Mouse (Mus musculus): ENCODE results near the gene Actg1.
"Not testable (repeated sequence)": the region's sequence is repeated elsewhere in the genome, so short reads cannot be mapped to it uniquely, and the experiment has no call there.

The Actg1 gene

DNA sequence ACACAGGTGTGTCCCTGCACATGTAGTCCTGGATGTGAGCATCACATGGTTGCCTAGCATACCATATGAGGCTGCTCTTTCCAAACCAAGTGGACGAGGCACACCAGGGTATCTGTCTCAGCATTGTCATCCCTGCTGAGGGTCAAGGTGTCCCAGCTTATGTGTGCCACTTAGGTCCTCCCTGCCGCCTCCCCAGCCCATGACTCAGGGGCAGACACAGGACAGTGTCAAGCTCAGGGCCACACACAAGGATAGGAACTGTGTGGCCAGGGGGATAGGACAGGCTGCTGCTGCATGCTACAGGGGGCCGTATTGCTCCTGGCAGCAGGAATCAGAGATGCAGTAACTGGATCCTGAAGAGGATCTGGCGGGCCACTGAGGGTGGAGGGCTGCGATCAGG, 12.4 kb upstream of the Actg1 start:
- DNase-seq (ENCODE audit: low read depth), result no peak

DNA sequence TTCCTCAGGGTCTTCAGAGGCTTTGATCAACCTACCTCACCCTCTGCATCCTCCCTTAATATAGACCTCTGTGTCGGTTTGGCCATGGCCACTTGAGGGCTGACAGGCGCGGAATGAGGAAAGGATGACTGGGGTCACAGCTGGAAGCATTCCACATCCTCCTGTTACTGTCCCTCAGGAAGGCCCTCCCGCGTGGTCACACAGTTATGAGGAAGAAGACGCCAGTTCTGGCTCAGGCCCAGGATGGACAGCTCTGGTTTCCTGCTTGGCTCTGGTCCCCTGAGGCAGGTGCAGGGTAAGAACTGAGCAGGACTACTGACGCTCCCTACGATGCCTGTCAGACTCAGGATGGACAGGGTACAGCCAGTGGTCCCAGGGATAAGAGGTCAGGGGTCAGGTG, 11.7 kb upstream of the Actg1 start:
- DNase-seq (ENCODE audit: low read depth), result no peak

- DNase-seq (ENCODE audit: low read depth), result no peak
Observed at GRCm38 (mm10) chr11:120359391-120359790, 11.0 kb upstream of the Actg1 start.

DNA sequence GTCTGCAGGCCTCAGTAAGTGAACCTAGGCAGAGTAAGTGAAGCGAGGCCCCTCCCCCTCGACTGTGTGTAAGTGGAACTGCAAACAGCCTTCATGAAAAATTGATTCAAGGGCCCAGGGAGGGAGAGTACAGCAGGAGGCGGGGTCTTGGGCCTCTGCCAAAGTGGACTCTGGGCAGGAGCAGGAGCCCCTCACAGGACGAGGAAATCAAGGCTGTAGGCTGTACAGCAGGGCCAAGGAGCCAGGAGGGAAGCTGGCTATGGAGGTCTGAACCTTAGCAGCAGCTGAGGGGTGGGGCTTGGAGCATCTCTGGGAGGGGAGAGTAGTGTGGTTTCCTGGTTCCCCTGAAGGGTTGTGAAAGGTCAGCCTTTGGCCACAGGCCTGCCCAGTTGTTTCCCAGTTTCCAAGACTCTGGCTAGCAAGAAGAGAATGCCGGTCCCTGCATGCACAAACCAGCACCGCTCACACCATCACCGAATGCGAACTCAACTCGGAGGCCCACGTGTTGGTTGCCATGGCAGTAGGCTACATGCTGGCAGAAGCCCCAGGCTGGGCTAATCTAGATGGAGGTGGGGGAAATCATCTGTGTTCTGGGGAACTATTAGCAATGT, 9.6 kb upstream of the Actg1 start:
- DNase-seq (ENCODE audit: low read depth), result no peak

DNA sequence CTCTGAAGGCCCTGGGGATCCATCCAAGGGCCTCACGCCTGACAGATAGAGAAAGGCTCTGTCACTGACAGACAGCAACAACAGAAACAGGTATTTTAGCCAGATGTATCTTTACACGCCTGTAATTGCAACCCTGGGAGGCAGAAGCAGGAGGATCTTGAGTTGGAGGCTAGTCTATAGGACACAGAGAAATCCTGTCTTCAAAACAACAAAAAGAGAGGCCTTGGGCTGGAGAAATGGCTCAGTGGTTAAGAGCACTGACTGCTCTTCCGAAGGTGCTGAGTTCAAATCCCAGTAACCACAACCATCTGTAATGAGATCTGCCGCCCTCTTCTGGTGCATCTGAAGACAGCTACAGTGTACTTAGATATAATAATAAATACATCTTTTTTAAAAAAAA, 8.6 kb upstream of the Actg1 start:
- no peak for DNase-seq (ENCODE audit: low read depth)

DNA sequence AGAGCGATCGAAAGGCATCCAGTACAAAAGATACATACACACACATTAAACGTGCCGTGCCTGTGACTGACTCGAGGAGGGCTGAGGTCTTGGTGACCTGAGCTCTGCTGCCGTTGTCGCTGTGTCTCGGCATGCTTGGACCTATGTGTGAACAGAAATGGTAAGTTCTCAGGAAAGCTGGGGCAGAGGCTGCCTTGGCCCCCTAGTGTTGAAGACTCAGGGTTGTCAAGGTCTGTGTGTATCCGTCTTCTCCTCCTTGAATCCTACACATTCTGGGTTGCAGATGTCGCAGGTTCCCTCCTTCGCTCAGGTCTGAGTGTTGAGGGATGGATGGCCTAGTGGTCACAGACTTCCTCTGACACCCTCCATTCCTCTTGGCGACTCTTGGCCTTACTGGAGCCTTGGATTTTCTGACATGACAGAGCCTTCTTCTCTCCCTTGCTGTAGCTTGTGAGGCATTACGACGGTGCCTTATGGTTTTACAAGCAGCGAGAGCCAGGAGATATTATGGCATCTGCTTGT, 8.0 kb upstream of the Actg1 start:
- DNase-seq (ENCODE audit: low read depth), result no peak

- DNase-seq (ENCODE audit: low read depth), result no peak
Observed at GRCm38 (mm10) chr11:120355277-120356039, 7.1 kb upstream of the Actg1 start.

- peak; percentile 55 for DNase-seq (ENCODE audit: low read depth)
Observed at GRCm38 (mm10) chr11:120354304-120355276, 6.2 kb upstream of the Actg1 start.

DNA sequence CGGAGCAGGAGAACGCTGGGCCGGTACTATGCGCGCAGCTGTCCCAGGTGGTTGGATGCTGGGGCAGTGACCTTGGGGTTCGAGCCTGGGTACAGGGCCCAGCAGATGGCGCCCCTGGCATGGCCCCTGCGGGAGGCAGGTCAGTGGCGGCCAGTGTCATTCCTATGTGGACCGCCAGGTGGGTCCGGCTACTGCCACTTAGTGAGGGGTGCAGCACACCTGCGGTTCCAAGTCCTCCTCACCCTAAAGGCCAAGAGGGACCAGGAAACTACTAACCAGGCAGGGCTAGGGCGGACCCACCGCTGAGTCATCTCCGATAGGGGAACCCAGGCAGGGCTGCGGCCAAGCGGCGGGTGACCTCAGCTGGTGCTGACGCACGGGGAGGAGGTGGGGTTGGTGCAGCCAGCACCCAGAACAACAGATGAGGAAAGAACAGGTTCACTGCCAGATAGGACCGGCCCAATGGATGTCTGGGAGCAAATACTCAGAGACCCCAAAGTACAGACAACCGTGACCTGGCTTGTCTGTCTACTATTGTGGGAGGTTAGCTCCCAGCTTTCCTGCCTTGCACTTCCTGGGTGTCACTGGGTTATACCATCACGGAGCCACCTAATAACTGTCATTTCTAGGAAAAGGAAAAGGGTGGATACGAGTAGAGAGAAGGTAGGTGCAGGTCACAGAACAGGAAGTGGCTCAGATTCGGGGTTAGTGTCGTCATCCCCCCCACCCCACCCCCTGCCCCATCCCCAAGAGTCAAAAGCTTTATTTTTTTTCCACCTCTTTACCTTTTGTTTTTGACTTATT, 5.4 kb upstream of the Actg1 start:
- peak; percentile 85 for DNase-seq (ENCODE audit: low read depth)

- peak; percentile 57 for DNase-seq (ENCODE audit: low read depth)
Observed at GRCm38 (mm10) chr11:120352571-120353290, 4.4 kb upstream of the Actg1 start.

GRCm38 (mm10) chr11:120352093-120352350, 3.7 kb upstream of the Actg1 start:
- DNase-seq (ENCODE audit: low read depth), result not testable (repeated sequence)

GRCm38 (mm10) chr11:120351250-120352092, 3.1 kb upstream of the Actg1 start:
- no peak for DNase-seq (ENCODE audit: low read depth)

GRCm38 (mm10) chr11:120350711-120351110, 2.4 kb upstream of the Actg1 start:
- no peak for DNase-seq (ENCODE audit: low read depth)

- peak; percentile 83 for DNase-seq (ENCODE audit: low read depth)
Observed at GRCm38 (mm10) chr11:120349986-120350702, 1.8 kb upstream of the Actg1 start.

GRCm38 (mm10) chr11:120349371-120349985, 1.1 kb upstream of the Actg1 start:
- DNase-seq (ENCODE audit: low read depth), result no peak

DNA sequence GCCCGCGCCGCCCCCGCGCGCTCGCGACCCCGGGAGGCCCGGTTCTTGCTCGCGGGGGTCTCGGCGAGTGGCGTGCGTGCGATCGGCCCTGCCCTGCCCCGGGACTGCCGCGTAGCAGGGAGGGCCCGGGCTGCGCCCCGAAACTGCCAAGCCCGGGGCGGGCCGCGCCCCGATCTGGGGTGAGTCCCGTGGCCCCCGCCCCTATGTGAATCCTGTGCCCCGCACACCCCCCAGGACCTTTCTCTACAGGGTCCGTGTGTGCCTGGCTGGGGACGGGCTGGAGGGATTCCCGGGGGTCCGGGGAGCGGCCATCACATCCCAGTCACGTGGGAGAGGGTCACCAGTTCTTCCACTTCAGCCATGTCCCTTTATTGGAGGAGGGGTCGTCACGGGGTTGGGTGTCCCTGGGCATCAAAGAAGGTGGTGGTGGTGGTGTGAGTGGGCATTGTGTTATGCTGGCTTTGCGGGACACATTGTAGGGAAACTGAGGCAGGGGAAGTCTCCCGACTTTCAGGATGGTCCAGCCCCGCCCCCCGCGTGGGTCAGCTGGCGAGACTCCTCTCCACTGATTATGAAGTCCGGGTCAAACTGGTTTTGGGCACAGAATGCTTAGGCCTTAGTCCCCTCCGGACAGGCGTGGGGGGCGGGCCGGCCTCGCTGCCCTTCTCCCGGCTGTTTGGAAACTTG, 485 bp upstream of the Actg1 start:
- DNase-seq (ENCODE audit: low read depth), result no peak

DNA sequence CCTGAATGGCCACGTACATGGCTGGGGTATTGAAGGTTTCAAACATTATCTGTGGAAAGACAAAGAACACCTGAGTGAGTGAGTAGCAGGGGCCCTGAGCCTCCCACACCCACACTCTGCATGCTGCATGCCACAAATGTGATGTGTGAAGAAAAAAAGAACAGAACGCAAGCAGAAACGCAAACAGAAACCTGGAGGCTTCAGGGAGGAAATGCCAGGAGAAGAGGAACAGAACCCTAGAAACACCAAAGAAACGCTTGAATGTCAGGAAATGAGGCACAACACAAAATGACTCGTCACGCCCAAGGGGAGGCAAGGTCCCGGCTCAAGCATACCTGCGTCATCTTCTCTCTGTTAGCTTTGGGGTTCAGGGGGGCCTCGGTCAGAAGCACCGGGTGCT, 1.0 kb downstream of the Actg1 start:
- peak; percentile 66 for DNase-seq (ENCODE audit: low read depth)

- not testable (repeated sequence) for DNase-seq (ENCODE audit: low read depth)
Observed at GRCm38 (mm10) chr11:120346383-120347034, 1.8 kb downstream of the Actg1 start.
